Mouse (Mus musculus) olfactory bulb, adult 2 months (tissue): ENCODE results near the gene Cep19.

Source experiments
- CTCF ChIP-seq: fragments of 200-500 bp; IDR thresholded peaks from 2 replicates; pipeline ENCODE4 v1.5.1; 2012; ENCODE audit warnings: low read depth, mild to moderate bottlenecking, low read length, moderate library complexity; ENCODE audit not compliant: insufficient read depth
- POLR2A ChIP-seq: fragments of 200-500 bp; IDR thresholded peaks from 2 replicates; pipeline ENCODE4 v1.6.1; 2012; ENCODE audit warnings: mild to moderate bottlenecking, low read depth, low read length, moderate library complexity; ENCODE audit not compliant: insufficient read depth

DNA sequence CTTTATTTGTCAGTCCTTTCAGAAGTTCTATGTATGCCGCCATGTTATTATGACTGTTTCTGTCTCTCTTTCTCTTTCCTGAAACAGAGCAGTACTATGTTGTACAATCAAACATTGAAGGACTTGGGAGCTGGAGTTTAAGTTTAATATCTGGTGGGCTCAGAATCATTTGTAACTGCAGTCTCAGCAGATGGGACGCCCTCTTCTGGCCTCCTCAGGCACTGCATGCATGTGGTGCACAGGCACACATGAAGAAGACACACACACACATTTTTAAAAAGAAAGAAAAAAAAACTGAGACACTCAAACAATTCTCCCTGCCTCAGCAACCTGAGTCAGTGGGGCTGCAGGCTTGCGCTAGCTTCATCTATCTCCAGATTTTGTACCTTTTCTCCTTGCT is 20.9 kb downstream of the Cep19 start:
- TF ChIP-seq CTCF = no peak
- TF ChIP-seq POLR2A = no peak
